Mouse (Mus musculus): ENCODE results near the gene Cst7. TPM values are rescaled to one million over a fixed set of nuclear protein-coding genes. Genes with fewer than 3 reads are reported as not detected.
"Not testable (repeated sequence)": the region's sequence is repeated elsewhere in the genome, so short reads cannot be mapped to it uniquely, and the experiment has no call there.

Cst7 gene
- 5.6 and 7.1 TPM in 2 replicates for polyA plus RNA-seq (2012; rRNA removed)

GRCm38 (mm10) chr2:150569847-150570590, at the start of gene Cst7:
TSS of gene Cst7 (plus strand) at chr2:150570415.
- WGBS: 61% methylated on average over 11 of the region's 11 CpGs
- no peak for DNase-seq (ENCODE audit: low read depth, low spot score)

- 4% methylated on average over 42 of the region's 42 CpGs for WGBS
- no peak for DNase-seq (ENCODE audit: low read depth, low spot score)
Observed at GRCm38 (mm10) chr2:150525703-150526207, 44.5 kb upstream of the Cst7 start.

GRCm38 (mm10) chr2:150549576-150549975, 20.6 kb upstream of the Cst7 start:
- WGBS: 55% methylated on average over 10 of the region's 10 CpGs
- DNase-seq (ENCODE audit: low read depth, low spot score): not testable (repeated sequence)

- no peak for DNase-seq (ENCODE audit: low read depth, low spot score)
- 53% methylated on average over 3 of the region's 3 CpGs for WGBS
Observed at GRCm38 (mm10) chr2:150558568-150558967, 11.6 kb upstream of the Cst7 start.

- DNase-seq (ENCODE audit: low read depth, low spot score): peak; percentile 8
- 7% methylated on average over 2 of the region's 2 CpGs for WGBS
Observed at GRCm38 (mm10) chr2:150567051-150567450, 3.2 kb upstream of the Cst7 start.

GRCm38 (mm10) chr2:150570761-150571160, 546 bp downstream of the Cst7 start:
- WGBS: 87% methylated on average over 2 of the region's 2 CpGs
- no peak for DNase-seq (ENCODE audit: low read depth, low spot score)

- 76% methylated on average over 3 of the region's 3 CpGs for WGBS
- DNase-seq (ENCODE audit: low read depth, low spot score): no peak
Observed at GRCm38 (mm10) chr2:150572463-150572862, 2.2 kb downstream of the Cst7 start.

- no peak for DNase-seq (ENCODE audit: low read depth, low spot score)
- WGBS: 94% methylated on average over 1 of the region's 1 CpGs
Observed at GRCm38 (mm10) chr2:150576256-150576655, 6.0 kb downstream of the Cst7 start.

GRCm38 (mm10) chr2:150578603-150579002, 8.4 kb downstream of the Cst7 start:
- no peak for DNase-seq (ENCODE audit: low read depth, low spot score)
- 84% methylated on average over 5 of the region's 5 CpGs for WGBS

- WGBS: 83% methylated on average over 1 of the region's 1 CpGs
- no peak for DNase-seq (ENCODE audit: low read depth, low spot score)
Observed at GRCm38 (mm10) chr2:150579628-150580027, 9.4 kb downstream of the Cst7 start.

GRCm38 (mm10) chr2:150589076-150589475, 18.9 kb downstream of the Cst7 start:
- no peak for DNase-seq (ENCODE audit: low read depth, low spot score)
- WGBS: 91% methylated on average over 11 of the region's 11 CpGs

- WGBS: 89% methylated on average over 3 of the region's 3 CpGs
- DNase-seq (ENCODE audit: low read depth, low spot score): no peak
Observed at GRCm38 (mm10) chr2:150595411-150596190, 25.4 kb downstream of the Cst7 start.

- WGBS: 91% methylated on average over 2 of the region's 2 CpGs
- no peak for DNase-seq (ENCODE audit: low read depth, low spot score)
Observed at GRCm38 (mm10) chr2:150600263-150600662, 30.0 kb downstream of the Cst7 start.

GRCm38 (mm10) chr2:150602166-150602565, 32.0 kb downstream of the Cst7 start:
- DNase-seq (ENCODE audit: low read depth, low spot score): no peak
- 79% methylated on average over 2 of the region's 2 CpGs for WGBS

GRCm38 (mm10) chr2:150604802-150605201, 34.6 kb downstream of the Cst7 start:
- no peak for DNase-seq (ENCODE audit: low read depth, low spot score)
- WGBS: 73% methylated on average over 2 of the region's 2 CpGs

- WGBS: 49% methylated on average over 1 of the region's 1 CpGs
Observed at GRCm38 (mm10) chr2:150607086-150607485, 36.9 kb downstream of the Cst7 start.

GRCm38 (mm10) chr2:150608087-150608799, 38.0 kb downstream of the Cst7 start, which contains the start of gene Apmap:
TSS of gene Apmap (minus strand) at chr2:150608567.
- peak; percentile 89 for DNase-seq (ENCODE audit: low read depth, low spot score)
- under 1% methylated on average over 42 of the region's 42 CpGs for WGBS

More at GRCm38 (mm10) chr2:150607086-150607485, 36.9 kb downstream of the Cst7 start:
- DNase-seq (ENCODE audit: low read depth, low spot score): no peak

- peak; percentile 75 for DNase-seq (ENCODE audit: low read depth, low spot score)
- WGBS: under 1% methylated on average over 10 of the region's 10 CpGs
Observed at GRCm38 (mm10) chr2:150608872-150609560, 38.8 kb downstream of the Cst7 start.

- no peak for DNase-seq (ENCODE audit: low read depth, low spot score)
- 61% methylated on average over 3 of the region's 3 CpGs for WGBS
Observed at GRCm38 (mm10) chr2:150610097-150610496, 39.9 kb downstream of the Cst7 start.
